Mouse (Mus musculus): ENCODE results near the gene Inha.

The Inha gene

DNA sequence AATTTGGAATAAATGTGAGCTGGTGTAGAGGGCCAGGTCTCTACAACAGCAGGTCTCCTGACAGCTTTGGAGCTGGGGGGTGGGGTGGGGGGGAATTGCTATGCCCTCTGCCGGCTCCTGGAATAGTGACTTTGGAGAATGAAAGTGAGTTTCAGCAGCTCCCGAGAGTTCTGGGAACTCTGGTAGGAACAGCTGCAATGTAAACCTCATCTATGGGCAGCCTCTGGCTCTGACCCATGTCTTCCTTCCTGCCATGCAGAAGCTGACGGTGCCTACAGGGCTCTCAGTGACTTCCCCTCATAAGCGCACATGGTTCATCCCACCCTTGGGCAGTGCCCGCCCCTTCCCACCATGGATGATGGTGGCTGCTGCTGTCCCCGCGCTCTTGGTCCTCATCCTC, 48.8 kb downstream of the Inha start:
- in situ Hi-C loops (cut with MboI, MseI), result no loop called here

DNA sequence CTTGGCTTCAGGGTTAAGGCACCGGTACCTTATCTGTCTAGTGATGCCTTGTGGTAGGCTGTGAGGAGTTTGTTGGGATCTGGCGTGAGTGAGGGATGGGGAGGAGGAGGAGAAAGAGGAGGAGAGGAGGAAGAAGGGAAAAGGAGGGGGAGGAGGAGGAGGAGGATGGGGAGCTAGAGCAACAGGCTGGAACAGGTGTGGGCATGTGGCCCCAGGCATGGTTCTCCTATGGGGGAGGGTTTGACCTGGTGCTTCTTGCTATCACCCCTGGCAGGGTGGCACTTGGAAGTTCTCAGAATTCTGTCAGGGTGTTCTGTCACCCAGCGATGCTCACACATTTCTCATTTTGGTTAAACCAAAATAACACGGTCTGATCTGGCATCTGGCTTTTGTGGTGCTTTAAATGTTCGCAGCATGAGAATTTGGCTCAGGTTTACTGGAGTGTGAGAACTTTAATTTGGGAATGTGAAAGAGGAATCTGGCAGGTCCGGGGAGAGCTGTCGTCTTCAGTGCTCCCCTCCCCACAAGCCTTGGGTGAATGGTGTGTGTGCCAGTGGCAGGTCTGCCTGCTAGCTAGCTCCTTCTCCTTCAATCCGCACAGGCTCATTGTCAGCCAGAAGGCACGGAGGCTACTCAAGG, 49.4 kb downstream of the Inha start:
- in situ Hi-C loops (cut with MboI, MseI), result no loop called here

DNA sequence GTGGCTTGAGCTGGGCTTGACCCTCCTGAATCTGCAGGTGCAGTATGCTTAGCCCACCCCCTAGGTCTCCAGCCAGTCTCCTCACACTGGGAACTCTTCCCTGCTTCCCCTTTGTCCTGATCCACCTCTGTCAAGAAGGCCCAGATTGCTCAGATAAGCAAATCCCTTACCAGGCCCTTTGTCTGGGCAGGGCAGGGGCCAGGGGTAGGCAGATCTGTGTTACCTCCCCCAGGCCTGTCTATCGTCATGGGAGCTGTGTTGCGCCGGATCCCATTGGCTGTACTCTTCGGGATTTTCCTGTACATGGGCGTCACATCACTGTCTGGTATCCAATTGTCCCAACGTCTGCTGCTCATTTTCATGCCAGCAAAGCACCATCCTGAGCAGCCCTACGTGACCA, 50.2 kb downstream of the Inha start:
- in situ Hi-C loops (cut with MboI, MseI), result no loop called here

DNA sequence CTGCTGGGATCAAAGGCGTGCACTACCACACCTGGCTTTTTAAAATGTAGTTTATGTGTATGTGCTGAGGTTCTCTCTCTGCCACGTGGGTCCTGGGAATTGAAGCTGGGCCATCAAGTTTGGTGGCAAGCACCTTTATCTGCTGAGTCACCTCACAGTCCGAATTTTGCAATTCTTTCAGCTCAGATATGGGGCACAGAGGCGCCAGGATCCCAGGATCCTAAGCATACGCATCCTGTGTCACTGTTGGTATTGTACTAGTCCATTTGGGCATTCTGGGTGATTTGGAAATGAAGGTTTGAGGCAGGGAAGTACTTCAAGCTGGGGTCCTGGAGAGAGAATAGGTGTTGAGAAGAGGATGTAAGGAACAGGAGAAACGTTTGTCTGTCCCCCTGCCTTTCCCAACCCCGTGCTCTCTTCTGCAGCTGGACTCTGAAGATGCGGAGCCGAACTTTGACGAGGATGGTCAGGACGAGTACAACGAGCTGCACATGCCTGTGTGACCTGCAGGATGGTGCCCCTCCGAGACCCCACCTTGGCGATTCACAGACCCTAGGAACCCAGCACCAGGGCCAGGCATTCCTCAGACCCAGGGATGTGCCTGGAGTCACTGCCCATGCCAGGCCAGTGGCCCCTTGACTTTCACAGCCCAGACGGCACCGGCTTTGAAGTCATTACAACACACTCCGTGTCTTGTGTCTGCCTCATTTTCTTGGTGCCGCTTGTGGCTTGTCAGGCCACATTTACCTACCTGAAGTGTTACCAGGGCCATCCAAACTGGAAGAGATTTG, 51.7 kb downstream of the Inha start:
- in situ Hi-C loops (cut with MboI, MseI), result no loop called here

DNA sequence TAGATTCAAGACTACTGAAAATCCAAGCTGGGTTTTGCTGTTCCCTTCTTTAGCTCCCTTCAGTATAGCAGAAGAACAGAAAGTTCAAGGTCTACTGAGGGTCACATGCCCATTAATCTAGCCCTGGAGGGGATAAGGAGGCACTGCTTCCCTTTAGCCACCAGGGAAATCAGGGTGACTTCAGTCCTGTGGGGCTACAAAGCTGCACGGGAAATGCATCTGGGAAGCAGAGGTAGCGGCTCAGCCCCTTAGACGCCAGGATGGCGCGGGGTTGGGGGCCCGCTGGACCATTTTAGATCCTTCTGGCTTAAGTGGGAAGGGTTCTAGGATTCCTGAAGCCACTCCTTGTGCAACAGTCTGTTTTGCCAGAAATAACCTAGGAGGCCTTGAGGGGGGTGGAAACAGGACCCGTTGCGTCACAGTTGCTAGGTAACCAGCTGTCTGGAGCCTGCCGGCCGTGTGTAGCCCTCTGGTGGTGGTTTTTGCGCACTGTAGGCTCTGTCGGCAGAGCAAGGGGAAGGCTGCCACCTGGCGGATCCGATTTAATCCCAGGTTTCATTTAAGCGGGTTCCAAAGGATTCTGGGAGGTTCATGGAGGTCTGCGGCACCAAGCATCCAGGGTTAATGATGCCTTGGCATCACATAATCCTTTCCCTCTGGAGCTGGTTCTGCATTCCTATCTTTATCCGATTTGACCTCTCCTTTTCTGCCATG, 52.5 kb downstream of the Inha start:
- in situ Hi-C loops (cut with MboI, MseI), result no loop called here

Data from regulatory T cell (primary cell).